Mouse (Mus musculus): ENCODE results near the gene Olfml1. TPM values are rescaled to one million over a fixed set of nuclear protein-coding genes. Genes with fewer than 3 reads are reported as not detected.

Gene Olfml1
- polyA plus RNA-seq, 1 experiment from 2014 or later = 2.0 TPM

DNA sequence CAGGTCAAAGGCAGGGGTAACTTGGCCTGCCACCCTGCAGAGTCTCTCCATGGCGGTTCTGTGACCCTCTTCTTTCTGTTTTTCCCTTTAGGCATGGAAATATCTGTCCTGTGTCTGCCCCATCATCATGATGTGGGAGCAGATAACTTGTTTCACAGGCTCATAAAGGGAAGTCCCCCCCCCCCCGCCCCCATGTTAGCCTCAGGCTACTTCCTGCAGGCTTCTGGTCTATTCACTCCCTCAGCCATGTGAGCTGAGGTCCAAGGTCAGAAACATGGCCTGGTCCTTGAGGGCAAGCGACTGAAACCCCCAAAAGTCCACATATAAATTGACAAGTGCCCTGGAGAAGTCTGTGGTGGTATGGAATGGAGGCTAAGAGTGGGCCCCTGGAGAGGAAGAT is 52.9 kb downstream of the Olfml1 start:
- no peak for ATAC-seq (ENCODE audit: low read depth)
- WGBS (ENCODE audit: insufficient replicate concordance) = 25% methylated on average over 3 of the region's 3 CpGs
- H3K4me3 ChIP-seq (replicated peaks) = no peak overlapping the region

DNA sequence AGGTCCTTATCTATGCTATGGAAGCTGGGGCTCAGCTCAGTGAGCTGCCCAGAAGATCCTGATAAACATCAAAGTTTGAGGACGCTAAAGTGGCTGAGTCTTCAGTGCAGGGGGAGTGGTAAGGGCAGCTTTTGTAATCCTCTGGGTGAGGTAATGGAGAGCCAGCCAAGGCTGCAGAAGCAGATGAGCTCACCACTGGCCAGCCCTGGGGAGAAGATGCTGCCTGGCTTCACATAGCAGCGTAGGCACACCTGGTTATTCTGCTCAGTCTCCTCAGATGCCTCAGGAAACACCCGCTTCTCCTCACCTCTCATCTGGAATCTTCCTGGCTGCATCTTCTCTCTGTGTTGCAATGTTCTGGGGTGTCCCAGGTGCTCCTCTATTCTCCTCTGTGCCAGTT is 57.2 kb downstream of the Olfml1 start:
- WGBS (ENCODE audit: insufficient replicate concordance) = 43% methylated on average over 3 of the region's 3 CpGs
- H3K9ac ChIP-seq = no peak overlapping the region
- H3K9me3 ChIP-seq (replicated peaks) = no peaks in the 10 kb centered on the region
- H3K4me3 ChIP-seq (replicated peaks) = no peak overlapping the region
- no peaks in the 10 kb centered on the region for H3K36me3 ChIP-seq
- ATAC-seq (ENCODE audit: low read depth) = no peak
- H3K4me2 ChIP-seq = no peak overlapping the region
- DNase-seq = no peak
- H3K27ac ChIP-seq = no peak overlapping the region
- no peaks in the 10 kb centered on the region; the same call in 1 of the 2 replicates for H3K4me1 ChIP-seq (replicated peaks)
- no peaks in the 10 kb centered on the region for H3K27me3 ChIP-seq

More for the DNA sequence above, 52.9 kb downstream of the Olfml1 start:
- Histone ChIP-seq H3K4me2 (no peak overlapping the region), H3K4me1 (replicated peaks) (peaks cover 5% of the 10 kb centered on the region), H3K36me3 (no peaks in the 10 kb centered on the region), H3K9me3 (replicated peaks) (no peaks in the 10 kb centered on the region), H3K27ac (no peak overlapping the region), H3K9ac (no peak overlapping the region), H3K27me3 (no peaks in the 10 kb centered on the region)
- DNase-seq = no peak

DNA sequence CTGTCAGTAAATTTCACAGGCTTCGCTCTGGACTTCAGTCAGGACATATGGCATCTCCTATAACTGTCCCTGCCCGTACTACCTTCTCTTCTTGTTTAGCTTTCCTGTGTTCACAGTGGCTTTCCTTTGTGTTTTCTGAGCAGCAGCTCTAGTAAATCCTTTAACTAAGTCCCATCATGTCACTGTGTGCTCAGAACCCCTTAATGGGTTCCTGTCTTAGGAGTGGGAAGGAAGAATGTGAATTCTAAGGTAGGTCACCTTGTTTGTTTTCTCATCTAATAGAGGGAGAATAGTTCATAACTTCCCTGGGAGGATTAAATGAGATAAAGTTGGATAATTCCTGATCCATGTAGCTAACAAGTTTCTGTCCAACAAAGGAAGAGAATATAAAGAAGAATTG is 57.8 kb downstream of the Olfml1 start, which contains the start of gene 5330417H12Rik:
5330417H12Rik (minus strand) TSS at position 101 of the 400 bp plus-strand sequence.
- H3K36me3 ChIP-seq = no peaks in the 10 kb centered on the region
- no peaks in the 10 kb centered on the region; the same call in 1 of the 2 replicates for H3K4me1 ChIP-seq (replicated peaks)
- DNase-seq = no peak
- WGBS (ENCODE audit: insufficient replicate concordance) = 81% methylated on average over 2 of the region's 2 CpGs
- no peak within 1 kb of the TSS for H3K4me2 ChIP-seq
- no peaks in the 10 kb centered on the region for H3K9me3 ChIP-seq (replicated peaks)
- H3K4me3 ChIP-seq (replicated peaks) = no peak within 1 kb of the TSS
- no peaks in the 10 kb centered on the region for H3K27me3 ChIP-seq
- H3K27ac ChIP-seq = no peak within 1 kb of the TSS
- no peak within 1 kb of the TSS for H3K9ac ChIP-seq
- no peak for ATAC-seq (ENCODE audit: low read depth)

DNA sequence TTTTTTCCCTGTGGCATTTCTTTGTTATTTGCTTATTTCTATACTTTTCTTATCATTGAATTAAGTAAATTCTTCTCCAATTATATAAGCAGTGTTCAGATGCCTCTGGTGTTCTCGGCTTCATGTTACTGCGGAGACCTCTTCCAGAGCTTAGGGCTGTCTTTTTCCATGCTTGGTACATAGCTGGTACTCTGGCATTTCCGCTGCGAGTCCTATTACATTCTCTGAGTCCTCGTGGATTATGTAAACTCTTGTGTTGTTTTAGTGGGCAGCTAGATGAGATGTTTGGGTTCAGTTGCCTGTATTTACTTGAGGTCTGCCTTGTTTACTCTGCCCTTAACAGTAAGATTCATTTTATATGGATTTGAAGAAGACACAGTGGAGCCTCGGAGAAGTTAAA is 58.5 kb downstream of the Olfml1 start:
- ATAC-seq (ENCODE audit: low read depth) (no peak), DNase-seq (no peak)
- Histone ChIP-seq H3K4me3 (replicated peaks) (no peak overlapping the region), H3K27me3 (no peaks in the 10 kb centered on the region), H3K27ac (no peak overlapping the region), H3K4me2 (no peak overlapping the region), H3K4me1 (replicated peaks) (no peaks in the 10 kb centered on the region; the same call in 1 of the 2 replicates), H3K9ac (no peak overlapping the region), H3K9me3 (replicated peaks) (no peaks in the 10 kb centered on the region), H3K36me3 (no peaks in the 10 kb centered on the region)
- WGBS (ENCODE audit: insufficient replicate concordance) = 64% methylated on average over 6 of the region's 6 CpGs

DNA sequence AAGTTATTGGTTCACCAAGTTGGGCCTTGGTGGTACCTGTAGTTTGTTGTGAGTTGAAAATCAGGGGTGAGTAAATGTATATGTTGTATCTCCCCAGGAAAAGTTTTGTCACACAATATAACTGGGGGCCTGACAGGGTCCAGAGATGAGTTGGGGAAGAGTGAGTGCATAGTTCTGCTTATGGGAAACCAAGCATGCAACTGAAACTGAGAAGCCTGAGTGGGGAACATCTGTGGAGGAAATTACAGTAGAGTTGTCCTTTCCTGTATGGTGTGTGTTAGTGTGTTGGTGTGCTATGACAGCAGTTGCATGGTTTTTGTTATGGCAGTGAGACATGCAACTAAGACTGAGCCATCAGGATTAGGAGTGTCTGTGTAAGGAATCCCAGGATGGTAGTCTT is 61.1 kb downstream of the Olfml1 start:
- Histone ChIP-seq H3K27me3 (no peaks in the 10 kb centered on the region), H3K9ac (no peak overlapping the region), H3K4me2 (no peak overlapping the region), H3K4me1 (replicated peaks) (no peaks in the 10 kb centered on the region; the same call in 1 of the 2 replicates), H3K9me3 (replicated peaks) (no peaks in the 10 kb centered on the region), H3K4me3 (replicated peaks) (no peak overlapping the region), H3K27ac (no peak overlapping the region), H3K36me3 (no peaks in the 10 kb centered on the region)
- no peak for ATAC-seq (ENCODE audit: low read depth)
- DNase-seq = no peak

DNA sequence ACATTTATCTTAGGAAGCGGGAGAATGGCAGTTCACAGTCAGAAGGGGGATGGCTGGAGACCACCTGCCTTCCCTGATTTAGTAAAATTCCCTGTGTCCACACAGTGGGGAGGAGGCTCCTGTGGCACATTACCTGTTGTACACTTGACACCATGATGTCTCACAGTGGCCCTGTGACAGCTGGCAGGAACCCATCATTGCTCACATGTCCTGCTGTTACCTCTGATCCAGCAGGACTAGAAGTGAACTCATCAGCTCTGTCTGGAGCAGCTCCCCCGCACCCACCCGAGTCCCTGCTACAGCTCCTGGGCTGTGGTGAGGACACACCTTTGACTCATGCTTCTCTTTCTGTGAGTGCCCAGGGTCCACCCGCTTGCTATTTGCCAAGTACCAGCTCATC is 66.0 kb downstream of the Olfml1 start:
- no peaks in the 10 kb centered on the region for H3K36me3 ChIP-seq
- H3K27me3 ChIP-seq = no peaks in the 10 kb centered on the region
- H3K9me3 ChIP-seq (replicated peaks) = no peaks in the 10 kb centered on the region
- no peak overlapping the region for H3K4me3 ChIP-seq (replicated peaks)
- ATAC-seq (ENCODE audit: low read depth) (no peak), DNase-seq (no peak)
- no peak overlapping the region for H3K27ac ChIP-seq
- 80% methylated on average over 4 of the region's 4 CpGs for WGBS (ENCODE audit: insufficient replicate concordance)
- H3K4me2 ChIP-seq = no peak overlapping the region
- H3K4me1 ChIP-seq (replicated peaks) = no peaks in the 10 kb centered on the region
- no peak overlapping the region for H3K9ac ChIP-seq

DNA sequence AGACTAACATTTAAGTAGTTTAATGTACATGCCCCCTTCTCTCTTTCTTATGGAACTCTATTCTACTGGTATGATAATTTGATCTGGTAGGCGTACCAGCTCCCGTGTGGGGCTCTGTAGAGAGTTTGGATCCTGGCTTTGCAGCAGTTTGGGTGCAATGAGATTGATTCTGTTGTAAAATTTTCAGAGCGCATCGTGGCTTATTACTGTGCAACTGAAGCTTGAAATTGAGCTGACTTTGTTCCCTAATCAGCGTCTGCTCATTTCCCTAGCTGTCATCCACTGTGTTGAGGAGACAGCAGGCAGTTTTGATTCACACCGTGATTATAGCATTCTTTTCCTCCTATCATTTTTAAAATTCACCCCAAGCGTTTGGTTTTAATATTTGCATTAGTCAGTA is 70.2 kb downstream of the Olfml1 start:
- no peaks in the 10 kb centered on the region for H3K27me3 ChIP-seq
- no peaks in the 10 kb centered on the region for H3K4me1 ChIP-seq (replicated peaks)
- H3K4me3 ChIP-seq (replicated peaks) = no peak overlapping the region
- H3K9ac ChIP-seq = no peak overlapping the region
- no peak for ATAC-seq (ENCODE audit: low read depth)
- H3K9me3 ChIP-seq (replicated peaks) = no peaks in the 10 kb centered on the region
- no peak overlapping the region for H3K27ac ChIP-seq
- H3K4me2 ChIP-seq = no peak overlapping the region
- 60% methylated on average over 7 of the region's 7 CpGs for WGBS (ENCODE audit: insufficient replicate concordance)
- no peaks in the 10 kb centered on the region for H3K36me3 ChIP-seq
- no peak for DNase-seq

DNA sequence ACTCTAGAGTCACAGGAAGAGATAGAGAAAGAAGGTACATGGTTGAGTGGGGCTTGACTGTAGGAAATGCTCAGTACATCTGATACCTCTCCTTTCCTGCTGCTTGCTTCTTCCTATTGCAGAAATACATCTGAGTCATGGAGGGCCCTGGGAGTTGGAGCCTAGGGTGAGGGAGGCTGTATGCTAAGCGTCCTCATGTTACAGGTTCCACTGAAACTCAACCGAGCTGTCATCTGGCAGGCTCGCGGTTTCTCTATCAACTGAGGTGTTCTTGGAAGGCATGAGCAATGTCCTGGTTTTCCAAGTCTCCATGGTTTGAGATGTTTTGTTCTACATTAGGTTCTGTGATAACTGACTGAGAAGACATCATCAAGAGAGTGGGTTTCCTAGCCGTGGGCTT is 70.8 kb downstream of the Olfml1 start:
- DNase-seq (no peak), ATAC-seq (ENCODE audit: low read depth) (no peak)
- 62% methylated on average over 5 of the region's 5 CpGs for WGBS (ENCODE audit: insufficient replicate concordance)
- no peaks in the 10 kb centered on the region for H3K36me3 ChIP-seq
- H3K9ac ChIP-seq = no peak overlapping the region
- no peaks in the 10 kb centered on the region for H3K9me3 ChIP-seq (replicated peaks)
- no peak overlapping the region for H3K4me2 ChIP-seq
- no peak overlapping the region for H3K27ac ChIP-seq
- no peak overlapping the region for H3K4me3 ChIP-seq (replicated peaks)
- no peaks in the 10 kb centered on the region for H3K27me3 ChIP-seq
- no peaks in the 10 kb centered on the region for H3K4me1 ChIP-seq (replicated peaks)

Other genes with a start within 250 kb of the Olfml1 start
- gene Syt9, start 196.7 kb upstream of the Olfml1 start, polyA plus RNA-seq (2015; fragmentation: Nextera tagmentation; extraction: Ambion mirVana) = 0.25 and 0.35 TPM in 2 replicates
- 3.0 and 3.5 TPM in 2 replicates for gene Ppfibp2, start 27.8 kb downstream of the Olfml1 start, polyA plus RNA-seq (2015; fragmentation: Nextera tagmentation; extraction: Ambion mirVana)
- not detected in 2 replicates for gene 5330417H12Rik, start 57.7 kb downstream of the Olfml1 start, polyA plus RNA-seq (2015; fragmentation: Nextera tagmentation; extraction: Ambion mirVana)
- gene Cyb5r2, start 190.6 kb downstream of the Olfml1 start, polyA plus RNA-seq (2015; fragmentation: Nextera tagmentation; extraction: Ambion mirVana) = 0.03 and 0.09 TPM in 2 replicates
- gene Ovch2, start 233.8 kb downstream of the Olfml1 start, polyA plus RNA-seq (2015; fragmentation: Nextera tagmentation; extraction: Ambion mirVana) = not detected in 2 replicates
- gene Olfr467, start 244.8 kb downstream of the Olfml1 start, polyA plus RNA-seq (2015; fragmentation: Nextera tagmentation; extraction: Ambion mirVana) = not detected in 2 replicates